Mouse (Mus musculus): ENCODE measurements around the gene Rpusd2.

The Rpusd2 gene

GRCm38 (mm10) chr2:119032191-119032590 is 2.4 kb upstream of the Rpusd2 start:
- DNase-seq (ENCODE audit: extremely low spot score), result no peak

GRCm38 (mm10) chr2:119035397-119035745 is 781 bp downstream of the Rpusd2 start:
- no peak for DNase-seq (ENCODE audit: extremely low spot score)

- peak; percentile 24 for DNase-seq (ENCODE audit: extremely low spot score)
These were observed 6.3 kb downstream of the Rpusd2 start for GRCm38 (mm10) chr2:119040882-119041281.

GRCm38 (mm10) chr2:119045163-119045562 is 10.6 kb downstream of the Rpusd2 start:
- no peak for DNase-seq (ENCODE audit: extremely low spot score)

- peak; percentile 99 for DNase-seq (ENCODE audit: extremely low spot score)
These were observed 12.3 kb downstream of the Rpusd2 start, which contains the start of gene Knl1 for GRCm38 (mm10) chr2:119046649-119047611. Gene Knl1, plus strand, starts transcription at chr2:119047119.

- DNase-seq (ENCODE audit: extremely low spot score), result peak; percentile 8
These were observed 13.3 kb downstream of the Rpusd2 start for GRCm38 (mm10) chr2:119047849-119048248.

- no peak for DNase-seq (ENCODE audit: extremely low spot score)
These were observed 15.6 kb downstream of the Rpusd2 start for GRCm38 (mm10) chr2:119050132-119050650.

- DNase-seq (ENCODE audit: extremely low spot score), result no peak
These were observed 25.5 kb downstream of the Rpusd2 start for GRCm38 (mm10) chr2:119060139-119060538.

GRCm38 (mm10) chr2:119072397-119072796 is 37.8 kb downstream of the Rpusd2 start:
- no peak for DNase-seq (ENCODE audit: extremely low spot score)

- no peak for DNase-seq (ENCODE audit: extremely low spot score)
These were observed 51.6 kb downstream of the Rpusd2 start for GRCm38 (mm10) chr2:119086156-119086555.
